Mouse (Mus musculus): ENCODE measurements at regions not wholly inside any gene's neighbourhood (a gene's known extent, or its start where the extent isn't known, plus 50 kb on each side); places are given as distances from the start of the nearest gene placed in this dataset.

GRCm38 (mm10) chr12:107539683-107540082, 51.3 kb downstream of the 3110018I06Rik start:
- Histone ChIP-seq H3K27ac (replicated peaks; ENCODE audit: low read depth, low read length) (no peak overlapping the region), H3K27me3 (ENCODE audit: control insufficient read depth, insufficient read depth, low read length) (no peaks in the 10 kb centered on the region), H3K9ac (replicated peaks; ENCODE audit: low read length) (no peak overlapping the region), H3K4me3 (ENCODE audit: low read depth, low read length) (no peak overlapping the region), H3K4me2 (ENCODE audit: low read depth, low read length) (no peak overlapping the region), H3K9me3 (replicated peaks; ENCODE audit: control insufficient read depth, low read length) (no peaks in the 10 kb centered on the region), H3K36me3 (replicated peaks; ENCODE audit: control insufficient read depth, insufficient read depth, low read depth, low read length) (no peaks in the 10 kb centered on the region), H3K4me1 (ENCODE audit: control insufficient read depth, insufficient read depth, low read length) (no peaks in the 10 kb centered on the region)
- WGBS, result 83% methylated on average over 3 of the region's 3 CpGs
- ATAC-seq (replicated peaks; ENCODE audit: insufficient number of reproducible peaks, low FRiP score, low TSS enrichment, low read depth) (no peak), DNase-seq (ENCODE audit: low spot score) (no peak)

- Histone ChIP-seq H3K27me3 (ENCODE audit: control insufficient read depth, insufficient read depth, low read length) (no peaks in the 10 kb centered on the region), H3K36me3 (replicated peaks; ENCODE audit: control insufficient read depth, insufficient read depth, low read depth, low read length) (no peaks in the 10 kb centered on the region), H3K27ac (replicated peaks; ENCODE audit: low read depth, low read length) (no peak overlapping the region), H3K4me2 (ENCODE audit: low read depth, low read length) (no peak overlapping the region), H3K4me1 (ENCODE audit: control insufficient read depth, insufficient read depth, low read length) (no peaks in the 10 kb centered on the region), H3K9ac (replicated peaks; ENCODE audit: low read length) (no peak overlapping the region), H3K9me3 (replicated peaks; ENCODE audit: control insufficient read depth, low read length) (no peaks in the 10 kb centered on the region), H3K4me3 (ENCODE audit: low read depth, low read length) (no peak overlapping the region)
- 76% methylated on average over 5 of the region's 5 CpGs for WGBS
- DNase-seq (ENCODE audit: low spot score) (no peak), ATAC-seq (replicated peaks; ENCODE audit: insufficient number of reproducible peaks, low FRiP score, low TSS enrichment, low read depth) (no peak)
Observed at GRCm38 (mm10) chr12:107541196-107541595, 52.8 kb downstream of the 3110018I06Rik start.

- Histone ChIP-seq H3K9me3 (replicated peaks; ENCODE audit: control insufficient read depth, low read length) (no peaks in the 10 kb centered on the region), H3K4me3 (ENCODE audit: low read depth, low read length) (no peak overlapping the region), H3K27ac (replicated peaks; ENCODE audit: low read depth, low read length) (no peak overlapping the region), H3K4me1 (ENCODE audit: control insufficient read depth, insufficient read depth, low read length) (no peaks in the 10 kb centered on the region), H3K27me3 (ENCODE audit: control insufficient read depth, insufficient read depth, low read length) (no peaks in the 10 kb centered on the region), H3K9ac (replicated peaks; ENCODE audit: low read length) (no peak overlapping the region), H3K36me3 (replicated peaks; ENCODE audit: control insufficient read depth, insufficient read depth, low read depth, low read length) (no peaks in the 10 kb centered on the region), H3K4me2 (ENCODE audit: low read depth, low read length) (no peak overlapping the region)
- ATAC-seq (replicated peaks; ENCODE audit: insufficient number of reproducible peaks, low FRiP score, low TSS enrichment, low read depth), result no peak
- no peak for DNase-seq (ENCODE audit: low spot score)
- WGBS, result 55% methylated on average over 5 of the region's 5 CpGs
Observed at GRCm38 (mm10) chr12:107547194-107547885, 58.9 kb downstream of the 3110018I06Rik start.

- Histone ChIP-seq H3K27me3 (ENCODE audit: control insufficient read depth, insufficient read depth, low read length) (no peaks in the 10 kb centered on the region), H3K4me1 (ENCODE audit: control insufficient read depth, insufficient read depth, low read length) (no peaks in the 10 kb centered on the region), H3K4me2 (ENCODE audit: low read depth, low read length) (no peak overlapping the region), H3K9ac (replicated peaks; ENCODE audit: low read length) (no peak overlapping the region), H3K27ac (replicated peaks; ENCODE audit: low read depth, low read length) (no peak overlapping the region), H3K36me3 (replicated peaks; ENCODE audit: control insufficient read depth, insufficient read depth, low read depth, low read length) (no peaks in the 10 kb centered on the region), H3K4me3 (ENCODE audit: low read depth, low read length) (no peak overlapping the region), H3K9me3 (replicated peaks; ENCODE audit: control insufficient read depth, low read length) (no peaks in the 10 kb centered on the region)
- ATAC-seq (replicated peaks; ENCODE audit: insufficient number of reproducible peaks, low FRiP score, low TSS enrichment, low read depth), result 0 out of 2 replicates have a peak, but pooled peaks have one; percentile 34
- peak; percentile 27 for DNase-seq (ENCODE audit: low spot score)
- WGBS, result 85% methylated on average over 3 of the region's 3 CpGs
Observed at GRCm38 (mm10) chr12:107547886-107548448, 59.5 kb downstream of the 3110018I06Rik start.

- H3K9me3 ChIP-seq (replicated peaks; ENCODE audit: control insufficient read depth, low read length), result no peaks in the 10 kb centered on the region
- WGBS, result 70% methylated on average over 25 of the region's 25 CpGs
- H3K9ac ChIP-seq (replicated peaks; ENCODE audit: low read length), result no peak overlapping the region
- no peak for ATAC-seq (replicated peaks; ENCODE audit: insufficient number of reproducible peaks, low FRiP score, low TSS enrichment, low read depth)
- no peak overlapping the region for H3K27ac ChIP-seq (replicated peaks; ENCODE audit: low read depth, low read length)
- no peak overlapping the region for H3K4me3 ChIP-seq (ENCODE audit: low read depth, low read length)
- H3K4me2 ChIP-seq (ENCODE audit: low read depth, low read length), result no peak overlapping the region
- no peaks in the 10 kb centered on the region for H3K4me1 ChIP-seq (ENCODE audit: control insufficient read depth, insufficient read depth, low read length)
- DNase-seq (ENCODE audit: low spot score), result peak; percentile 53
- H3K27me3 ChIP-seq (ENCODE audit: control insufficient read depth, insufficient read depth, low read length), result no peaks in the 10 kb centered on the region
- no peaks in the 10 kb centered on the region for H3K36me3 ChIP-seq (replicated peaks; ENCODE audit: control insufficient read depth, insufficient read depth, low read depth, low read length)
Observed at GRCm38 (mm10) chr12:107549452-107550296, 61.2 kb downstream of the 3110018I06Rik start.

- Histone ChIP-seq H3K9me3 (replicated peaks; ENCODE audit: control insufficient read depth, low read length) (no peaks in the 10 kb centered on the region), H3K27ac (replicated peaks; ENCODE audit: low read depth, low read length) (no peak overlapping the region), H3K4me3 (ENCODE audit: low read depth, low read length) (no peak overlapping the region), H3K27me3 (ENCODE audit: control insufficient read depth, insufficient read depth, low read length) (no peaks in the 10 kb centered on the region), H3K36me3 (replicated peaks; ENCODE audit: control insufficient read depth, insufficient read depth, low read depth, low read length) (no peaks in the 10 kb centered on the region), H3K4me2 (ENCODE audit: low read depth, low read length) (no peak overlapping the region), H3K4me1 (ENCODE audit: control insufficient read depth, insufficient read depth, low read length) (no peaks in the 10 kb centered on the region), H3K9ac (replicated peaks; ENCODE audit: low read length) (no peak overlapping the region)
- 90% methylated on average over 4 of the region's 4 CpGs for WGBS
- DNase-seq (ENCODE audit: low spot score), result no peak
- no peak for ATAC-seq (replicated peaks; ENCODE audit: insufficient number of reproducible peaks, low FRiP score, low TSS enrichment, low read depth)
Observed at GRCm38 (mm10) chr12:107559191-107559590, 70.8 kb downstream of the 3110018I06Rik start.

GRCm38 (mm10) chr12:107560100-107560499, 71.7 kb downstream of the 3110018I06Rik start:
- ATAC-seq (replicated peaks; ENCODE audit: insufficient number of reproducible peaks, low FRiP score, low TSS enrichment, low read depth) (no peak), DNase-seq (ENCODE audit: low spot score) (no peak)
- no peaks in the 10 kb centered on the region for H3K4me1 ChIP-seq (ENCODE audit: control insufficient read depth, insufficient read depth, low read length)
- no peak overlapping the region for H3K9ac ChIP-seq (replicated peaks; ENCODE audit: low read length)
- no peak overlapping the region for H3K4me3 ChIP-seq (ENCODE audit: low read depth, low read length)
- H3K27me3 ChIP-seq (ENCODE audit: control insufficient read depth, insufficient read depth, low read length), result no peaks in the 10 kb centered on the region
- H3K27ac ChIP-seq (replicated peaks; ENCODE audit: low read depth, low read length), result no peak overlapping the region
- no peak overlapping the region for H3K4me2 ChIP-seq (ENCODE audit: low read depth, low read length)
- H3K36me3 ChIP-seq (replicated peaks; ENCODE audit: control insufficient read depth, insufficient read depth, low read depth, low read length), result no peaks in the 10 kb centered on the region
- H3K9me3 ChIP-seq (replicated peaks; ENCODE audit: control insufficient read depth, low read length), result no peaks in the 10 kb centered on the region

GRCm38 (mm10) chr12:107572586-107572985, 84.2 kb downstream of the 3110018I06Rik start:
- no peaks in the 10 kb centered on the region for H3K9me3 ChIP-seq (replicated peaks; ENCODE audit: control insufficient read depth, low read length)
- no peaks in the 10 kb centered on the region for H3K27me3 ChIP-seq (ENCODE audit: control insufficient read depth, insufficient read depth, low read length)
- H3K4me1 ChIP-seq (ENCODE audit: control insufficient read depth, insufficient read depth, low read length), result no peaks in the 10 kb centered on the region
- H3K27ac ChIP-seq (replicated peaks; ENCODE audit: low read depth, low read length), result no peak overlapping the region
- no peak for DNase-seq (ENCODE audit: low spot score)
- no peak overlapping the region for H3K4me3 ChIP-seq (ENCODE audit: low read depth, low read length)
- no peak overlapping the region for H3K9ac ChIP-seq (replicated peaks; ENCODE audit: low read length)
- H3K4me2 ChIP-seq (ENCODE audit: low read depth, low read length), result no peak overlapping the region
- no peaks in the 10 kb centered on the region for H3K36me3 ChIP-seq (replicated peaks; ENCODE audit: control insufficient read depth, insufficient read depth, low read depth, low read length)
- no peak for ATAC-seq (replicated peaks; ENCODE audit: insufficient number of reproducible peaks, low FRiP score, low TSS enrichment, low read depth)
- 86% methylated on average over 4 of the region's 4 CpGs for WGBS

Data from embryonic facial prominence, embryonic 11.5 days (tissue).